Mouse (Mus musculus): ENCODE measurements at regions not wholly inside any gene's neighbourhood (a gene's known extent, or its start where the extent isn't known, plus 50 kb on each side); places are given as distances from the start of the nearest gene placed in this dataset.

DNA sequence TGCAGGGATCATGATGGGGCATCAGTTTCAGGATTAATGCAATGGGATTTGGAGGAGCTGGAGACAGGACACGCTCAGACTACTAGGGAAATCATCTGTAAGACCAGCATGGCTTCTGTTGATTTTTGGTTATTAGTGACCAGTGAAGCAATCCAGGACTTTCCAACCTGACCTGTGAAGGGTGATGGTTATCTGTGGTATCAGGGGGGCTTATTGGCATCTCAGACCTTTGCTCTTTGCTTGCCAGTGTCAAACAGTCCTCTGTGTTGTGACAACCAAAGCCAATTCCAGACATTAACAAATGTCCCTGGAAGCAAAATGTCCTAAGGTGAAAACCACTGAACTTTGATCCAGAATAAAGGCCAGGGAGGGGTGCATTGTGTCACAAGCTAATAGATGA is 379.5 kb upstream of the Tmem132c start:
- H3K27ac ChIP-seq (ENCODE audit: insufficient read depth, low read depth): no peak overlapping the region
- TF ChIP-seq BHLHE40 (IDR thresholded peaks at IDR 0.05; ENCODE audit: low read depth, low read length): no peak
- TF ChIP-seq JUND (conservative IDR thresholded peaks at IDR 0.05; ENCODE audit: low read depth, low read length): no peak
- TF ChIP-seq RAD21 (IDR thresholded peaks at IDR 0.05; ENCODE audit: low read depth, low read length): no peak
- TF ChIP-seq TCF12 (IDR thresholded peaks at IDR 0.05; ENCODE audit: low read depth, low read length): no peak
- TF ChIP-seq MAZ (IDR thresholded peaks at IDR 0.05; ENCODE audit: low read depth, low read length): no peak
- TF ChIP-seq USF2 (conservative IDR thresholded peaks at IDR 0.05; ENCODE audit: low read depth, low read length): no peak
- H3K36me3 ChIP-seq (replicated peaks in 1 of 2; ENCODE audit: control insufficient read depth in 1 of 2, insufficient read depth in 1 of 2, low read length in 1 of 2): no peaks in the 10 kb centered on the region
- DNase-seq (ENCODE audit: extremely low read depth): no peak
- in situ Hi-C loops (cut with MboI; ENCODE audit: low pct_ligation_motif_present, low pct_unique_long_range_greater_than_20kb, low sequenced_read_pairs) (no loop called here), dilution Hi-C loops (cut with MboI; ENCODE audit: extremely low pct_ligation_motif_present, extremely low pct_unique_long_range_greater_than_20kb, low sequenced_read_pairs) (no loop called here)
- H3K4me1 ChIP-seq (ENCODE audit: control insufficient read depth in 1 of 2, insufficient read depth in 2 of 2): no peaks in the 10 kb centered on the region
- H3K79me2 ChIP-seq (replicated peaks; ENCODE audit: control insufficient read depth, extremely low read depth, insufficient read depth, poor library complexity, severe bottlenecking): no peaks in the 10 kb centered on the region
- H3K27me3 ChIP-seq (replicated peaks): no peaks in the 10 kb centered on the region
- no peak overlapping the region for H3K4me2 ChIP-seq (ENCODE audit: insufficient read depth, low read depth, poor library complexity, severe bottlenecking)
- no peak overlapping the region for H3K9ac ChIP-seq (ENCODE audit: insufficient read depth, low read depth)
- no peak overlapping the region for H3K4me3 ChIP-seq (replicated peaks in 1 of 3; ENCODE audit: low read depth in 2 of 3, low read length in 2 of 3, poor library complexity in 1 of 3)
- H3K9me3 ChIP-seq (replicated peaks; ENCODE audit: low read length): peaks cover 67% of the 10 kb centered on the region

DNA sequence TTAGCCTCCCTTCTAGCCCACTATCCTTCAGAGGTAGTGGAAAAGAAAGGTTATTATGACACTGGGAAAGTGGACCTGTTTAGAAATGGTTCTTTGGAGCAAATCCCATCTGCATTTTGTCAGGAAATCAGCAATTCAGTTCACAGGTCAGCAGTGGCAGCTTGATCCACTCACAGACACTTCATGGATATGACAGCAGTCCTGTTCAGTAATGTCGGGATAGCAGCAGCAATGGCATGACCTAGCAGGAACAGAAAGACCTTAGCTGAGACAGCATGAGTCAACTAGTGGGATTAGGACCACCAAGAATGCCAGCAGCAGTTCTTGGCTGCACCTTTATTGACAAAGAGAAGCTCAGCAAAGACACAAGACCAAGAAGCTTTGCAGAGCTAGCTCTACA is 365.8 kb upstream of the Tmem132c start:
- in situ Hi-C loops (cut with MboI; ENCODE audit: low pct_ligation_motif_present, low pct_unique_long_range_greater_than_20kb, low sequenced_read_pairs) (no loop called here), dilution Hi-C loops (cut with MboI; ENCODE audit: extremely low pct_ligation_motif_present, extremely low pct_unique_long_range_greater_than_20kb, low sequenced_read_pairs) (no loop called here)
- no peak for TF ChIP-seq GABPA (IDR thresholded peaks at IDR 0.05; ENCODE audit: insufficient replicate concordance, low read depth, low read length)
- no peak for TF ChIP-seq MAFK (IDR thresholded peaks at IDR 0.05; ENCODE audit: insufficient replicate concordance, low read length)
- no peak for TF ChIP-seq MAX (IDR thresholded peaks at IDR 0.05; ENCODE audit: low read length)
- no peak for TF ChIP-seq BHLHE40 (IDR thresholded peaks at IDR 0.05; ENCODE audit: low read depth, low read length)
- TF ChIP-seq NELFE (IDR thresholded peaks at IDR 0.05; ENCODE audit: low read depth, low read length): no peak
- no peak for TF ChIP-seq JUND (conservative IDR thresholded peaks at IDR 0.05; ENCODE audit: low read depth, low read length)
- TF ChIP-seq MYC (IDR thresholded peaks at IDR 0.05; ENCODE audit: low read depth, low read length): no peak
- Histone ChIP-seq H3K4me3 (replicated peaks in 1 of 3; ENCODE audit: low read depth in 2 of 3, low read length in 2 of 3, poor library complexity in 1 of 3) (no peak overlapping the region), H3K27ac (ENCODE audit: insufficient read depth, low read depth) (no peak overlapping the region), H3K79me2 (replicated peaks; ENCODE audit: control insufficient read depth, extremely low read depth, insufficient read depth, poor library complexity, severe bottlenecking) (no peaks in the 10 kb centered on the region), H3K9me3 (replicated peaks; ENCODE audit: low read length) (peaks cover 66% of the 10 kb centered on the region), H3K27me3 (replicated peaks) (no peaks in the 10 kb centered on the region), H3K4me1 (ENCODE audit: control insufficient read depth in 1 of 2, insufficient read depth in 2 of 2) (no peaks in the 10 kb centered on the region), H3K36me3 (replicated peaks in 1 of 2; ENCODE audit: control insufficient read depth in 1 of 2, insufficient read depth in 1 of 2, low read length in 1 of 2) (no peaks in the 10 kb centered on the region), H3K9ac (ENCODE audit: insufficient read depth, low read depth) (no peak overlapping the region), H3K4me2 (ENCODE audit: insufficient read depth, low read depth, poor library complexity, severe bottlenecking) (no peak overlapping the region)
- no peak for DNase-seq (ENCODE audit: extremely low read depth)

DNA sequence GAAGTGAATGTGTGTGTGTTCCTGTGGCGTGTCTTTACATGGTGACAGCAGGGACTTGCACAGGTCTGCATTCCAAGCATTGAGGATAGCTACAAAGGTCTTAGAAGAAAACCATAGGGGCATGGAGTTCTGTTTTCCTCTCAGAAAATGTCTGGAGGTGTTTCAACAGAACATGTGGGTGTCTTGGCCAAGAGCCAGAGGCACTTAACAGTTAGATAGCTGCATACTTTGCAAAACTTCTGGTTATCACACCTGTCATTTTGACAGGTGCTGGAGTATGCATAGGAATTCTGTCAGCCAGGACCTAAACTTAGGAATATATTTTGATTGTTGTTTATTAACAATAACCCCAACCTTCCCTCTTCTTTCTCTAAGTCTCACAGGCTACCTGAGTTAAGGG is 350.9 kb upstream of the Tmem132c start:
- no peak overlapping the region for H3K4me2 ChIP-seq (ENCODE audit: insufficient read depth, low read depth, poor library complexity, severe bottlenecking)
- H3K4me1 ChIP-seq (ENCODE audit: control insufficient read depth in 1 of 2, insufficient read depth in 2 of 2): no peaks in the 10 kb centered on the region
- no peak overlapping the region for H3K4me3 ChIP-seq (replicated peaks in 1 of 3; ENCODE audit: low read depth in 2 of 3, low read length in 2 of 3, poor library complexity in 1 of 3)
- H3K36me3 ChIP-seq (replicated peaks in 1 of 2; ENCODE audit: control insufficient read depth in 1 of 2, insufficient read depth in 1 of 2, low read length in 1 of 2): no peaks in the 10 kb centered on the region
- H3K79me2 ChIP-seq (replicated peaks; ENCODE audit: control insufficient read depth, extremely low read depth, insufficient read depth, poor library complexity, severe bottlenecking): no peaks in the 10 kb centered on the region
- no peak for DNase-seq (ENCODE audit: extremely low read depth)
- dilution Hi-C loops (cut with MboI; ENCODE audit: extremely low pct_ligation_motif_present, extremely low pct_unique_long_range_greater_than_20kb, low sequenced_read_pairs): no loop called here
- peaks cover 65% of the 10 kb centered on the region for H3K9me3 ChIP-seq (replicated peaks; ENCODE audit: low read length)
- no peaks in the 10 kb centered on the region for H3K27me3 ChIP-seq (replicated peaks)
- no peak overlapping the region for H3K9ac ChIP-seq (ENCODE audit: insufficient read depth, low read depth)
- H3K27ac ChIP-seq (ENCODE audit: insufficient read depth, low read depth): no peak overlapping the region
- in situ Hi-C loops (cut with MboI; ENCODE audit: low pct_ligation_motif_present, low pct_unique_long_range_greater_than_20kb, low sequenced_read_pairs): no loop called here
- TF ChIP-seq EP300 (IDR thresholded peaks at IDR 0.05; ENCODE audit: low read length) (no peak), ZNF384 (IDR thresholded peaks at IDR 0.05; ENCODE audit: low read depth, low read length) (no peak), MAX (IDR thresholded peaks at IDR 0.05; ENCODE audit: low read length) (no peak), E2F4 (IDR thresholded peaks at IDR 0.05; ENCODE audit: insufficient replicate concordance, low read depth, low read length) (no peak), ELF1 (IDR thresholded peaks at IDR 0.05; ENCODE audit: low read depth, low read length) (no peak), TCF12 (IDR thresholded peaks at IDR 0.05; ENCODE audit: low read depth, low read length) (no peak), PAX5 (IDR thresholded peaks at IDR 0.05; ENCODE audit: low read length) (no peak), POLR2A (IDR thresholded peaks at IDR 0.05; ENCODE audit: low read depth, low read length) (no peak), SIN3A (IDR thresholded peaks at IDR 0.05; ENCODE audit: low read length) (no peak), CTCF (conservative IDR thresholded peaks at IDR 0.05 in 1 of 2, IDR thresholded peaks at IDR 0.05 in 1 of 2; ENCODE audit: low read depth in 2 of 2, low read length in 2 of 2) (no peak), IRF4 (IDR thresholded peaks at IDR 0.05; ENCODE audit: low read depth, low read length) (no peak), JUND (conservative IDR thresholded peaks at IDR 0.05; ENCODE audit: low read depth, low read length) (no peak)

All from CH12.LX (cell line).